Mouse (Mus musculus): ENCODE measurements around the gene Ctbp1. TPM values are rescaled to one million over a fixed set of nuclear protein-coding genes. Genes with fewer than 3 reads are reported as not detected.

Gene Ctbp1
- polyA plus RNA-seq, 1 experiment from 2014 or later = 157 TPM

- 81% methylated on average over 10 of the region's 10 CpGs for WGBS
- peaks cover 18% of the 10 kb centered on the region for H3K4me1 ChIP-seq (replicated peaks; ENCODE audit: control insufficient read depth, insufficient read depth)
- H3K36me3 ChIP-seq (ENCODE audit: control insufficient read depth, insufficient read depth, low read length) = no peaks in the 10 kb centered on the region
- no peak for TF ChIP-seq EP300 (optimal IDR thresholded peaks at IDR 0.05)
- TF ChIP-seq CTCF (IDR thresholded peaks at IDR 0.05; ENCODE audit: low read depth) = no peak
- ATAC-seq (ENCODE audit: low FRiP score, low TSS enrichment) (no peak), DNase-seq (ENCODE audit: low spot score) (no peak)
- no peak overlapping the region for H3K4me2 ChIP-seq (replicated peaks; ENCODE audit: low read depth)
- H3K27ac ChIP-seq (replicated peaks) = no peak overlapping the region
- H3K9ac ChIP-seq (ENCODE audit: low read length) = no peak overlapping the region
- no peaks in the 10 kb centered on the region for H3K9me3 ChIP-seq (ENCODE audit: control insufficient read depth, low read length)
- H3K27me3 ChIP-seq (ENCODE audit: control insufficient read depth, insufficient read depth, low read length) = no peaks in the 10 kb centered on the region
- H3K4me3 ChIP-seq (ENCODE audit: low read depth, low read length) = no peak overlapping the region
Observed at GRCm38 (mm10) chr5:33220350-33221044, 54.3 kb downstream of the Ctbp1 start.

DNA sequence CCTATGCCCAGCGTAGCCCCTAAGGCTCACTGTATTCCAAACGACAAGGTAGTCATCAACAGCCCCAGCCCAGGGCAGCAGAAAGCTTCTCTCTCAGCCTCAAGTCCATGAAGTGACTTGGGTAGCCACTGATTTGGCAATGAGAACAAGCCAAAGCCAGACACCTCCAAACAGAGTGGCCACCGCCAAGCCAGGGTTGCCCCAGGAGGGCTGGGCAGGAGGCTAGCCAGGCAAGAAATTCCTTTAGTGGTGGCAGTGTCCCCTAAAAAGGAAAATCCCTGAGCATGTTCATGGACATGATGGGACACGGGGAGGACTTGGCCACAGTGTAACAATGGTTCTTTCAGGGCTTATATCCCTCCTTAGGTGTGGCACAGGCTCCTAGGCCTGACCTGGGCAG, 55.0 kb downstream of the Ctbp1 start:
- Histone ChIP-seq H3K9me3 (ENCODE audit: control insufficient read depth, low read length) (no peaks in the 10 kb centered on the region), H3K4me2 (replicated peaks; ENCODE audit: low read depth) (no peak overlapping the region), H3K4me3 (ENCODE audit: low read depth, low read length) (no peak overlapping the region), H3K4me1 (replicated peaks; ENCODE audit: control insufficient read depth, insufficient read depth) (peaks cover 15% of the 10 kb centered on the region), H3K27ac (replicated peaks) (peak overlapping the region; percentile 86), H3K36me3 (ENCODE audit: control insufficient read depth, insufficient read depth, low read length) (no peaks in the 10 kb centered on the region), H3K27me3 (ENCODE audit: control insufficient read depth, insufficient read depth, low read length) (no peaks in the 10 kb centered on the region), H3K9ac (ENCODE audit: low read length) (no peak overlapping the region)
- no peak for ATAC-seq (ENCODE audit: low FRiP score, low TSS enrichment)
- TF ChIP-seq EP300 (optimal IDR thresholded peaks at IDR 0.05) (no peak), CTCF (IDR thresholded peaks at IDR 0.05; ENCODE audit: low read depth) (no peak)
- WGBS = 96% methylated on average over 4 of the region's 4 CpGs
- DNase-seq (ENCODE audit: low spot score) = no peak

DNA sequence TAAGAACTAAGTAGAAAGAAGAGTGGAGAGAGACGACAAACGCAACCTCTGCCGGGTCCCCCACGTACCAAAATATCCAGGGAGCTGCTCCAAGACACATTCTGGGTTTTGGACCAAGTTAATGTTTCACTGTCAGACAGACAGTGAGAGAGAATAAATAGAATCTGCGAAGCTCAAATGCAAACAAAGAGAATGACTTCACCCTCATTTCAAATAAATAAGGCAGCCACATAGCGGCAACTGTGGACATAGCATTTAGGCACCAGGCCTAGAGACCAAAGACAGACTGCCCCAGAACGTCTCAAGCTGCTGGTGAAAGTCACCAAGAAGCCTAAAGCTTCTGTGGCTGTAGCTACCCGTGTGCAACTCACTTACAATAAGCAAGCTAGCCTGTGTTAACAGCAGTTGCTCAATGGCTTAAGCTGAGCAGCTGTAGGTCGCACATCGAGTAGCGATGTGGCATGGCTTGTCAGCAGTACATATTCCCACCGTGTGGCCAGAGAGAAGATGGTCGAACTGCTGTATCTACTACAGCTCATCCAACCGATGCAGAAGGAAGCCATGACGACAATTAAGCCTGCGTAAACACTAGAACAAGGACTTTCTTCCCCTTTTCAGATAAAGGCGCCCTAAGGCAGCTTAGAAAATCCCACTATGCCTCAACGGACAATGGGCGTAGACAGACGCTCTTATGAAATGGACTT, 55.9 kb downstream of the Ctbp1 start:
- DNase-seq (ENCODE audit: low spot score) (no peak), ATAC-seq (ENCODE audit: low FRiP score, low TSS enrichment) (peak; percentile 25; the same call in 1 of the 2 replicates)
- no peak for TF ChIP-seq EP300 (optimal IDR thresholded peaks at IDR 0.05)
- TF ChIP-seq CTCF (IDR thresholded peaks at IDR 0.05; ENCODE audit: low read depth) = peak; percentile 49
- Histone ChIP-seq H3K36me3 (ENCODE audit: control insufficient read depth, insufficient read depth, low read length) (no peaks in the 10 kb centered on the region), H3K4me1 (replicated peaks; ENCODE audit: control insufficient read depth, insufficient read depth) (peaks cover 15% of the 10 kb centered on the region), H3K27ac (replicated peaks) (peak overlapping the region; percentile 86), H3K9me3 (ENCODE audit: control insufficient read depth, low read length) (no peaks in the 10 kb centered on the region), H3K4me2 (replicated peaks; ENCODE audit: low read depth) (no peak overlapping the region), H3K27me3 (ENCODE audit: control insufficient read depth, insufficient read depth, low read length) (no peaks in the 10 kb centered on the region), H3K4me3 (ENCODE audit: low read depth, low read length) (no peak overlapping the region), H3K9ac (ENCODE audit: low read length) (no peak overlapping the region; the same call in 1 of the 2 replicates)
- 40% methylated on average over 20 of the region's 20 CpGs for WGBS

GRCm38 (mm10) chr5:33218081-33218480, 56.7 kb downstream of the Ctbp1 start, which contains the start of gene Spon2:
Gene Spon2 (minus strand): TSS chr5:33218455.
- no peaks in the 10 kb centered on the region for H3K9me3 ChIP-seq (ENCODE audit: control insufficient read depth, low read length)
- ATAC-seq (ENCODE audit: low FRiP score, low TSS enrichment) (peak; percentile 67), DNase-seq (ENCODE audit: low spot score) (peak; percentile 70)
- no peaks in the 10 kb centered on the region for H3K36me3 ChIP-seq (ENCODE audit: control insufficient read depth, insufficient read depth, low read length)
- 15% methylated on average over 5 of the region's 5 CpGs for WGBS
- H3K27me3 ChIP-seq (ENCODE audit: control insufficient read depth, insufficient read depth, low read length) = no peaks in the 10 kb centered on the region
- peaks cover 15% of the 10 kb centered on the region for H3K4me1 ChIP-seq (replicated peaks; ENCODE audit: control insufficient read depth, insufficient read depth)
- peak within 1 kb of the TSS; percentile 51 for H3K4me2 ChIP-seq (replicated peaks; ENCODE audit: low read depth)
- peak within 1 kb of the TSS; percentile 52 for H3K9ac ChIP-seq (ENCODE audit: low read length)
- peak within 1 kb of the TSS; percentile 27; the same call in 1 of the 2 replicates for H3K4me3 ChIP-seq (ENCODE audit: low read depth, low read length)
- TF ChIP-seq EP300 (optimal IDR thresholded peaks at IDR 0.05) (no peak), CTCF (IDR thresholded peaks at IDR 0.05; ENCODE audit: low read depth) (no peak)
- peak within 1 kb of the TSS; percentile 86 for H3K27ac ChIP-seq (replicated peaks)

DNA sequence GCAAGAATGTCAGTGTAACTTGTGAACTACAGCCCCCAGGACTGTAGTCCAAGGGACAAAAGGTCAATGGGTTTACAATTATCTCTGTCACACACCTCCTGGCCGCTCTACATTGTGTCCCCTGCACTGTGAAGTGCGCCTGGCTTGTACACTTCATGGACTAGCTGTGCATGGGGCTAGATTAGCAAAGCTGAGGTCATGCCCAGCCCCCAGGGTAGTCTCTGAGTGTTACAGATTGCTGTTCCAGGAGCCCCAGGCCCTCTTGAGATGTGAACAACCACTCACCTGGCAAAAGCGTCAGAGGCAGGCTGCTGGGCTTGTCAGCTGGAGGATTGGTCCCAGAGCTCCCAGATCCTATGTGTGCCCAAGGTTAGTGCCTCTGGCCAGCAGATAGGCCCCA, 57.1 kb downstream of the Ctbp1 start:
- WGBS = 49% methylated on average over 3 of the region's 3 CpGs
- H3K27ac ChIP-seq (replicated peaks) = peak overlapping the region; percentile 63
- peaks cover 15% of the 10 kb centered on the region for H3K4me1 ChIP-seq (replicated peaks; ENCODE audit: control insufficient read depth, insufficient read depth)
- H3K9me3 ChIP-seq (ENCODE audit: control insufficient read depth, low read length) = no peaks in the 10 kb centered on the region
- TF ChIP-seq CTCF (IDR thresholded peaks at IDR 0.05; ENCODE audit: low read depth) = no peak
- no peak for TF ChIP-seq EP300 (optimal IDR thresholded peaks at IDR 0.05)
- no peaks in the 10 kb centered on the region for H3K36me3 ChIP-seq (ENCODE audit: control insufficient read depth, insufficient read depth, low read length)
- peak overlapping the region; percentile 52 for H3K9ac ChIP-seq (ENCODE audit: low read length)
- H3K4me3 ChIP-seq (ENCODE audit: low read depth, low read length) = peak overlapping the region; percentile 27; the same call in 1 of the 2 replicates
- DNase-seq (ENCODE audit: low spot score) = no peak
- peak overlapping the region; percentile 51 for H3K4me2 ChIP-seq (replicated peaks; ENCODE audit: low read depth)
- H3K27me3 ChIP-seq (ENCODE audit: control insufficient read depth, insufficient read depth, low read length) = no peaks in the 10 kb centered on the region
- 0 out of 2 replicates have a peak, but pooled peaks have one; percentile 8 for ATAC-seq (ENCODE audit: low FRiP score, low TSS enrichment)

- TF ChIP-seq EP300 (optimal IDR thresholded peaks at IDR 0.05) = no peak
- TF ChIP-seq CTCF (IDR thresholded peaks at IDR 0.05; ENCODE audit: low read depth) = no peak
- WGBS = 77% methylated on average over 4 of the region's 4 CpGs
Observed at GRCm38 (mm10) chr5:33214723-33215122, 60.1 kb downstream of the Ctbp1 start.

More at GRCm38 (mm10) chr5:33214723-33215122, 60.1 kb downstream of the Ctbp1 start:
- H3K9me3 ChIP-seq (ENCODE audit: control insufficient read depth, low read length) = no peaks in the 10 kb centered on the region
- peaks cover 9% of the 10 kb centered on the region for H3K4me1 ChIP-seq (replicated peaks; ENCODE audit: control insufficient read depth, insufficient read depth)
- ATAC-seq (ENCODE audit: low FRiP score, low TSS enrichment) (no peak), DNase-seq (ENCODE audit: low spot score) (no peak)
- H3K27ac ChIP-seq (replicated peaks) = no peak overlapping the region
- no peaks in the 10 kb centered on the region for H3K27me3 ChIP-seq (ENCODE audit: control insufficient read depth, insufficient read depth, low read length)
- no peaks in the 10 kb centered on the region for H3K36me3 ChIP-seq (ENCODE audit: control insufficient read depth, insufficient read depth, low read length)
- no peak overlapping the region for H3K4me2 ChIP-seq (replicated peaks; ENCODE audit: low read depth)
- H3K9ac ChIP-seq (ENCODE audit: low read length) = 0 out of 2 replicates have a peak overlapping the region, but pooled peaks have one; percentile 18
- no peak overlapping the region for H3K4me3 ChIP-seq (ENCODE audit: low read depth, low read length)
